Mouse (Mus musculus): ENCODE results near the gene Mdfi. TPM values are rescaled to one million over a fixed set of nuclear protein-coding genes. Genes with fewer than 3 reads are reported as not detected.

Gene Mdfi
- 7.5 and 7.7 TPM in 2 replicates for polyA plus RNA-seq (2014; fragmentation: Nextera tagmentation; extraction: Ambion mirVana)

- Histone ChIP-seq H3K36me3 (replicated peaks; ENCODE audit: control insufficient read depth, insufficient read depth) (no peaks in the 10 kb centered on the region), H3K4me1 (replicated peaks; ENCODE audit: control insufficient read depth, insufficient read depth, low read length) (peaks cover 8% of the 10 kb centered on the region; the same call in 1 of the 2 replicates), H3K27ac (no peak within 1 kb of the TSS), H3K4me2 (replicated peaks) (peak within 1 kb of the TSS; percentile 91), H3K27me3 (ENCODE audit: control insufficient read depth, insufficient read depth, low read length) (peaks cover 51% of the 10 kb centered on the region), H3K4me3 (replicated peaks; ENCODE audit: low read length) (peak within 1 kb of the TSS; percentile 52), H3K9ac (peak within 1 kb of the TSS; percentile 58; the same call in 1 of the 2 replicates), H3K9me3 (ENCODE audit: control insufficient read depth, low read length) (no peaks in the 10 kb centered on the region)
- ATAC-seq (ENCODE audit: low FRiP score) (no peak), DNase-seq (ENCODE audit: low spot score) (no peak)
- WGBS, result 5% methylated on average over 18 of the region's 18 CpGs
These were observed at the start of gene Mdfi for GRCm38 (mm10) chr17:47834482-47834767. Gene Mdfi, minus strand, starts transcription at chr17:47834691.

- Histone ChIP-seq H3K9ac (no peak overlapping the region), H3K36me3 (replicated peaks; ENCODE audit: control insufficient read depth, insufficient read depth) (no peaks in the 10 kb centered on the region), H3K4me2 (replicated peaks) (no peak overlapping the region), H3K4me1 (replicated peaks; ENCODE audit: control insufficient read depth, insufficient read depth, low read length) (peaks cover 30% of the 10 kb centered on the region), H3K4me3 (replicated peaks; ENCODE audit: low read length) (no peak overlapping the region), H3K27ac (no peak overlapping the region), H3K27me3 (ENCODE audit: control insufficient read depth, insufficient read depth, low read length) (no peaks in the 10 kb centered on the region), H3K9me3 (ENCODE audit: control insufficient read depth, low read length) (no peaks in the 10 kb centered on the region)
- DNase-seq (ENCODE audit: low spot score), result no peak
- WGBS, result 92% methylated on average over 5 of the region's 5 CpGs
- ATAC-seq (ENCODE audit: low FRiP score), result no peak
These were observed 48.6 kb upstream of the Mdfi start for GRCm38 (mm10) chr17:47883099-47883498.

- DNase-seq (ENCODE audit: low spot score), result no peak
- Histone ChIP-seq H3K36me3 (replicated peaks; ENCODE audit: control insufficient read depth, insufficient read depth) (no peaks in the 10 kb centered on the region), H3K27ac (no peak overlapping the region), H3K9ac (no peak overlapping the region), H3K4me2 (replicated peaks) (no peak overlapping the region), H3K9me3 (ENCODE audit: control insufficient read depth, low read length) (no peaks in the 10 kb centered on the region), H3K4me3 (replicated peaks; ENCODE audit: low read length) (no peak overlapping the region), H3K27me3 (ENCODE audit: control insufficient read depth, insufficient read depth, low read length) (no peaks in the 10 kb centered on the region), H3K4me1 (replicated peaks; ENCODE audit: control insufficient read depth, insufficient read depth, low read length) (peaks cover 37% of the 10 kb centered on the region)
- 62% methylated on average over 13 of the region's 13 CpGs for WGBS
- no peak for ATAC-seq (ENCODE audit: low FRiP score)
These were observed 46.8 kb upstream of the Mdfi start for GRCm38 (mm10) chr17:47881330-47881729.

GRCm38 (mm10) chr17:47879207-47879606, 44.7 kb upstream of the Mdfi start:
- Histone ChIP-seq H3K4me1 (replicated peaks; ENCODE audit: control insufficient read depth, insufficient read depth, low read length) (peaks cover 37% of the 10 kb centered on the region), H3K4me3 (replicated peaks; ENCODE audit: low read length) (no peak overlapping the region), H3K9ac (peak overlapping the region; percentile 65; the same call in 1 of the 2 replicates), H3K4me2 (replicated peaks) (peak overlapping the region; percentile 77), H3K27ac (0 out of 2 replicates have a peak overlapping the region, but pooled peaks have one; percentile 73), H3K9me3 (ENCODE audit: control insufficient read depth, low read length) (no peaks in the 10 kb centered on the region), H3K27me3 (ENCODE audit: control insufficient read depth, insufficient read depth, low read length) (no peaks in the 10 kb centered on the region), H3K36me3 (replicated peaks; ENCODE audit: control insufficient read depth, insufficient read depth) (peaks cover 15% of the 10 kb centered on the region)
- WGBS, result 11% methylated on average over 3 of the region's 3 CpGs
- DNase-seq (ENCODE audit: low spot score) (no peak), ATAC-seq (ENCODE audit: low FRiP score) (peak; percentile 3; the same call in 1 of the 2 replicates)

GRCm38 (mm10) chr17:47878378-47879089, 44.0 kb upstream of the Mdfi start:
- Histone ChIP-seq H3K4me3 (replicated peaks; ENCODE audit: low read length) (peak overlapping the region; percentile 39), H3K27me3 (ENCODE audit: control insufficient read depth, insufficient read depth, low read length) (no peaks in the 10 kb centered on the region), H3K4me1 (replicated peaks; ENCODE audit: control insufficient read depth, insufficient read depth, low read length) (peaks cover 37% of the 10 kb centered on the region), H3K9ac (peak overlapping the region; percentile 65), H3K36me3 (replicated peaks; ENCODE audit: control insufficient read depth, insufficient read depth) (peaks cover 16% of the 10 kb centered on the region), H3K27ac (peak overlapping the region; percentile 73), H3K9me3 (ENCODE audit: control insufficient read depth, low read length) (no peaks in the 10 kb centered on the region), H3K4me2 (replicated peaks) (peak overlapping the region; percentile 77)
- WGBS, result 5% methylated on average over 35 of the region's 35 CpGs
- DNase-seq (ENCODE audit: low spot score) (peak; percentile 72), ATAC-seq (ENCODE audit: low FRiP score) (peak; percentile 51)

DNA sequence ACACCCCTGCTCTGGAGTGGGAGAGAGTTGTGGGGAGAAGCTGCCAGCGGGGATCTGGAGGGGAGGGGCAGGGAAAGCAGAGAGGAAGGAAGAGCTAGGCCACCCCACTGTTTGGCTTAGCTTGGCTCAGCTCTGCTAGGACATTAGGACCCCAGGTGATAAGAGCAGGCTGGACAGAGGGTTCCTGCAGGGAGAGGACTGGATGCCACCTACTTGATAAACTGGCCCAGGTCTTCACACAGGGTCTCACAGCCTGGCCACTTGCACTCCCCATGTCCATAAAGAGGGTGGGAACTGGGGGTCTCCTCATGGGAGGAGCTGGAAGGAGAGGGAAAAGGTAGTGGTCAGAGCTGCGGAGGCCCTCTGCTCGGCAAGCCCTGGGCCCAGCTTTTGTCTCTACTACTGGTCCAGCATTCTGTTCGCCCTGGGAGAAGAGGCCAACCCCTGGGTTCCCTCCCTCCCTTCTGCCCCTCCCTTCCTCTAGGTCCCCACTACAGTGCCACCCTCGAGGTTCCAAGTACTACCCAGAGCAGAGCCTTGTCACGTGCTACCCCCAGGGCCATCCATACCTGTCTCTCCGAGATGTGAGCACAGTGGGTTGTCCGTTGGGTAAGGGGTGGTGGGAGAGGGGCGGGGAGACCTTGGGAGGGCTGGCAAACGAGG, 43.4 kb upstream of the Mdfi start:
- WGBS, result 14% methylated on average over 10 of the region's 10 CpGs
- Histone ChIP-seq H3K4me1 (replicated peaks; ENCODE audit: control insufficient read depth, insufficient read depth, low read length) (peaks cover 43% of the 10 kb centered on the region), H3K9me3 (ENCODE audit: control insufficient read depth, low read length) (no peaks in the 10 kb centered on the region)

DNA sequence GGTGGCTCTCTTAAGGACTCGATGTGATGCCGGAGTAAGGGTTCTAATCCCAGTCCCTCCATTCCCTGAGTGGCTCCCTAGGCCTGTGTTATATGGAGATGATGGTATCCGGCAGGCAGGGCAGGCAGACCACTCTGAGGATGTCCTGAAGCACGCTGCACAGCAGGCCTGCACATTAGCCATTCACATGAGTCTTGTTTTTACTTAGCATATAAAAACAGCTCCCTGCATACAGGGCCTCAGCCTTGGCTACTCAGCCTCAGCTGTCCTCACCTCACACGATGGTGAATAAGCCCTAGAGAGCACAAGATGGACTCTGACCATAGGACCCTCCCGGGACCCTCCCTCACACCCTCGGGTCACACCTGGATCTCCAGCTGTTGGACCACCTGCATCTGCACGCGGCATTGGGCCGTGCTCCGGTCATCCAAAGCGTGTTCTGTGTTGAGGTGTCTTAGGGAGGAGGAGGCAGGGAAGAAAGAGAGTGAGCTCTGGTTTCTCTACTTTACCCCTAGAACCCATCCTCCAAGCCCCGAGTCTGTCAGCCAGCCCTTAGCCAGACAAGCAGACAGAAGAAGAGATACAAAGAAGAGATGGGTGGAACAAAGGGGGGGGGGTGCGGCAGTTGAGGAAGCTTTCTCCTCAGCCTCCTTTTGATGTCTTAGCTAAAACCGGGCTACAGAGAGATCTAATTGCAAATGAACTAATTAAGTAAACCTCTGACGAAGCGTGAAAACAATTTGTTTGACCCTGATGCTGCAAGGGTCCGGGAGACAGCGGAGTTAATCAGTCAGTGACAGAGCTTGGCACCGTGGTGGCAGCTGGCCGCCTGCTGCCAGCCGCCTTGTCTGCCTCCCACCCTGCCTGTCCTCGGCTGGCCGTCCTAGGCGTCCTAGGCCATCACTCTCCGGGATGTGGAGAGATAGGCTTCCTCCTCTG, 42.6 kb upstream of the Mdfi start:
- DNase-seq (ENCODE audit: low spot score), result peak; percentile 64
- Histone ChIP-seq H3K9ac (peak overlapping the region; percentile 65), H3K27ac (peak overlapping the region; percentile 73), H3K36me3 (replicated peaks; ENCODE audit: control insufficient read depth, insufficient read depth) (peaks cover 16% of the 10 kb centered on the region), H3K9me3 (ENCODE audit: control insufficient read depth, low read length) (no peaks in the 10 kb centered on the region), H3K4me1 (replicated peaks; ENCODE audit: control insufficient read depth, insufficient read depth, low read length) (peaks cover 51% of the 10 kb centered on the region), H3K4me2 (replicated peaks) (peak overlapping the region; percentile 77), H3K27me3 (ENCODE audit: control insufficient read depth, insufficient read depth, low read length) (no peaks in the 10 kb centered on the region), H3K4me3 (replicated peaks; ENCODE audit: low read length) (peak overlapping the region; percentile 39)
- 9% methylated on average over 26 of the region's 26 CpGs for WGBS
- ATAC-seq (ENCODE audit: low FRiP score), result peak; percentile 39

More for the DNA sequence above, 43.4 kb upstream of the Mdfi start:
- no peak for DNase-seq (ENCODE audit: low spot score)
- Histone ChIP-seq H3K4me2 (replicated peaks) (peak overlapping the region; percentile 77), H3K4me3 (replicated peaks; ENCODE audit: low read length) (peak overlapping the region; percentile 39), H3K27ac (peak overlapping the region; percentile 73), H3K36me3 (replicated peaks; ENCODE audit: control insufficient read depth, insufficient read depth) (peaks cover 16% of the 10 kb centered on the region), H3K9ac (peak overlapping the region; percentile 65), H3K27me3 (ENCODE audit: control insufficient read depth, insufficient read depth, low read length) (no peaks in the 10 kb centered on the region)
- ATAC-seq (ENCODE audit: low FRiP score), result peak; percentile 31

DNA sequence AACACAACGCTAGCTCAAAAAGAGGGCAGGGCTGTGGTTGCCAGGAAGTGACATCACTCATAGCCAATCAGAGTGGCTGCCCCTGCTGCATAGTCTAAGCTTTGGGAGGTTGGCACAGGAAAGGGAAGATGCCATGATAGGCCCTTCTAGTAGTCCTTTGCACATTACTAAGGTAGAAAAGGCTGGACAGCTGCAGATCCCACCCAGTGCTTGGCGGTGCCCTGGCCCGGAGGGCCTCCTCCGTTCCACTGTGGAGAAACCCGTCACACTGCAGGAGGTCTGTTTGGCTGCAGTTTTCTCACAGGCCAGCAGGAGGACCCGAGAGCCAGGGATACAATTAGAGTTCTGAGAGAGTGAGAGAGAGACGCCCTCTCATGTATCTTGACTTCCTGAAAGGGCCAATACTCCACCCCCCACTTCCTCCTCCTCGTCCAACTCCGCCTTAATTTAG, 38.9 kb upstream of the Mdfi start:
- no peak overlapping the region for H3K4me3 ChIP-seq (replicated peaks; ENCODE audit: low read length)
- no peaks in the 10 kb centered on the region for H3K27me3 ChIP-seq (ENCODE audit: control insufficient read depth, insufficient read depth, low read length)
- H3K27ac ChIP-seq, result peak overlapping the region; percentile 73
- WGBS, result 11% methylated on average over 9 of the region's 9 CpGs
- H3K36me3 ChIP-seq (replicated peaks; ENCODE audit: control insufficient read depth, insufficient read depth), result peaks cover 39% of the 10 kb centered on the region
- no peak overlapping the region for H3K9ac ChIP-seq
- ATAC-seq (ENCODE audit: low FRiP score), result peak; percentile 18; the same call in 1 of the 2 replicates
- peaks cover 38% of the 10 kb centered on the region for H3K4me1 ChIP-seq (replicated peaks; ENCODE audit: control insufficient read depth, insufficient read depth, low read length)
- H3K4me2 ChIP-seq (replicated peaks), result no peak overlapping the region; the same call in 1 of the 2 replicates
- peak; percentile 78 for DNase-seq (ENCODE audit: low spot score)
- H3K9me3 ChIP-seq (ENCODE audit: control insufficient read depth, low read length), result no peaks in the 10 kb centered on the region
